Mouse (Mus musculus) neural tube, embryonic 13.5 days (tissue): ENCODE measurements around the gene Fam228a. TPM values are rescaled to one million over a fixed set of nuclear protein-coding genes. Genes with fewer than 3 reads are reported as not detected.
A peak's percentile ranks its signal among the peaks of the same experiment; 100 is the strongest.
"Not testable (repeated sequence)": the region's sequence is repeated elsewhere in the genome, so short reads cannot be mapped to it uniquely, and the experiment has no call there.

Experiments used
- ATAC-seq: fragments of 200-750 bp; cut with Nextera tagmentation; 2 replicates; pipeline ENCODE4 v1.8.0; 2017; ENCODE audit warnings: low read depth, mild to moderate bottlenecking, moderate TSS enrichment, moderate library complexity
- H3K27ac ChIP-seq: fragments of 300-500 bp; sonication (generic); replicated peaks from 2 replicates; pipeline ENCODE4 v1.5.1; 2015; ENCODE audit warnings: moderate library complexity, mild to moderate bottlenecking, inconsistent platforms
- H3K27me3 ChIP-seq: fragments of 300-500 bp; sonication (generic); 2 replicates; pipeline ENCODE4 v1.6.1; 2015; ENCODE audit warnings: mild to moderate bottlenecking, inconsistent platforms
- H3K36me3 ChIP-seq: fragments of 300-500 bp; sonication (generic); 2 replicates; pipeline ENCODE4 v1.6.1; 2015; ENCODE audit warnings: mild to moderate bottlenecking, inconsistent platforms
- H3K4me1 ChIP-seq: fragments of 300-500 bp; sonication (generic); replicated peaks from 2 replicates; pipeline ENCODE4 v1.6.1; 2015; ENCODE audit warnings: inconsistent platforms
- H3K4me2 ChIP-seq: fragments of 300-500 bp; sonication (generic); 2 replicates; pipeline ENCODE4 v1.6.1; 2015; ENCODE audit warnings: inconsistent platforms, mild to moderate bottlenecking, moderate library complexity
- H3K4me3 ChIP-seq: fragments of 300-500 bp; sonication (generic); 2 replicates; pipeline ENCODE4 v1.5.1; 2015; ENCODE audit warnings: mild to moderate bottlenecking, inconsistent platforms
- H3K9ac ChIP-seq: fragments of 300-500 bp; sonication (generic); 2 replicates; pipeline ENCODE4 v1.6.1; 2015; ENCODE audit warnings: moderate library complexity, mild to moderate bottlenecking, inconsistent platforms
- H3K9me3 ChIP-seq: fragments of 300-500 bp; sonication (generic); 2 replicates; pipeline ENCODE4 v1.6.1; 2016; ENCODE audit warnings: inconsistent platforms
- WGBS: fragments of 180-500 bp; shearing (Covaris S2); methylation state at CpG from one replicate; pipeline ENCODE4 v1.1.7; 2015; 5-methylcytosine and 5-hydroxymethylcytosine counted together
- polyA plus RNA-seq: library from polyadenylated mRNA; unstranded; fragments of >200 nt; fragmentation: Nextera tagmentation; extraction: Ambion mirVana; gene quantifications from 2 replicates; pipeline ENCODE4 v1.2.1, GENCODE M21; 2015

Gene Fam228a
- polyA plus RNA-seq, 1 experiment from 2014 or later, result 0.45 TPM

DNA sequence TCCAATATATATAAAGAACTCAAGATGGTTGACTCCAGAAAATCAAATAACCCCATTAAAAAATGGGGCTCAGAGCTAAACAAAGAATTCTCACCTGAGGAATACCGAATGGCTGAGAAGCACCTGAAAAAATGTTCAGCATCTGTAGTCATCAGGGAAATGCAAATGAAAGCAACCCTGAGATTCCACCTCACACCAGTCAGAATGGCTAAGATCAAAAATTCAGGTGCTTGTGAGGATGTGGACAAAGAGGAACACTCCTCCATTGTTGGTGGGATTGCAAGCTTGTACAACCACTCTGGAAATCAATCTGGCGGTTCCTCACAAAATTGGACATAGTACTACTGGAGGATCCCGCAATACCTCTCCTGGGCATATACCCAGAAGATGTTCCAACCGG lies 16.2 kb upstream of the Fam228a start:
- not testable (repeated sequence) for H3K36me3 ChIP-seq, H3K9me3 ChIP-seq, H3K27me3 ChIP-seq, H3K4me1 ChIP-seq, H3K4me3 ChIP-seq, H3K27ac ChIP-seq, ATAC-seq, H3K9ac ChIP-seq, H3K4me2 ChIP-seq
- 90% methylated on average over 4 of the region's 4 CpGs for WGBS

DNA sequence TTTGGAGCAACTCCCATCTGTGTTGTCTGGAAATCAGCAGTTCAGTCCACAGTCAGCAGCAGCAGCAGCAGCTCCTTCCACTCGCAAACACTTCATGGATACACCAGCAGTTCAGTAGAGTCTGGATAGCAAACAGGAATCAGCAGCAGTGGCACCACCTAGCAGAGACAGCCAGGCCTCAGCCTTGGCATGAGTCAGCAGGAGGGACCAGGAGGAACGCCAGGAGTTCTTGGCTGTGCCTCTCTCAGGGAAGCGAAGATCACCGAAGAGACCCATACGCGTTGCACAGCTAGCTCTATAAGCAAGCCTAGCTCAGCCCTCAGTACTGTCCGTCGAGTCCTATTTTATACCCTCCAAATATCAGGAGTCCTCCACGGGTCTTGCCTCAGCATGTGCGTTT lies 6.3 kb upstream of the Fam228a start:
- H3K4me2 ChIP-seq, result no peak overlapping the region
- no peaks in the 10 kb centered on the region for H3K9me3 ChIP-seq
- H3K36me3 ChIP-seq, result no peaks in the 10 kb centered on the region
- no peak overlapping the region for H3K4me3 ChIP-seq
- WGBS, result 91% methylated on average over 10 of the region's 10 CpGs
- H3K27ac ChIP-seq, result no peak overlapping the region
- H3K9ac ChIP-seq, result no peak overlapping the region
- H3K4me1 ChIP-seq, result no peaks in the 10 kb centered on the region
- no peak for ATAC-seq
- no peaks in the 10 kb centered on the region for H3K27me3 ChIP-seq

DNA sequence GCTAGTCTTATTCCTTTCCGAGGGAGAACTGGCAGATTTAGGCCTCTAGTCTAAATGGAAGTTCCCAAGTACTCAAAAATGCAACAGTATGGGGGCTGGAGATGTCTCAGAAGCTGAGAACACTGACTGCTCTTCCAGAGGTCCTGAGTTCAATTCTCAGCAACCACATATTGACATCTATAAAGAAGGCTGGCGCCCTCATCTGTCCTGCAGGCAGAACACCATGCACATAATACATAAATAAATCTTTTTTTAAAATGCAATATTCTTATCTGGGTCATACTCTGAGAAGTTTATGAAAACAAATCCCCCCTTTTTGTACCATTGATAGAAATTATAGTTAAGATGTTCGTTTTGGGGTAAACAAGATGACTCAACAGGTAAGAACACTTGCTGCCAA lies 4.0 kb upstream of the Fam228a start:
- ATAC-seq, result no peak
- Histone ChIP-seq H3K36me3 (no peaks in the 10 kb centered on the region), H3K4me3 (no peak overlapping the region), H3K9me3 (no peaks in the 10 kb centered on the region), H3K27ac (no peak overlapping the region), H3K4me1 (no peaks in the 10 kb centered on the region), H3K9ac (no peak overlapping the region), H3K4me2 (no peak overlapping the region), H3K27me3 (no peaks in the 10 kb centered on the region)
- 91% methylated on average over 3 of the region's 3 CpGs for WGBS

DNA sequence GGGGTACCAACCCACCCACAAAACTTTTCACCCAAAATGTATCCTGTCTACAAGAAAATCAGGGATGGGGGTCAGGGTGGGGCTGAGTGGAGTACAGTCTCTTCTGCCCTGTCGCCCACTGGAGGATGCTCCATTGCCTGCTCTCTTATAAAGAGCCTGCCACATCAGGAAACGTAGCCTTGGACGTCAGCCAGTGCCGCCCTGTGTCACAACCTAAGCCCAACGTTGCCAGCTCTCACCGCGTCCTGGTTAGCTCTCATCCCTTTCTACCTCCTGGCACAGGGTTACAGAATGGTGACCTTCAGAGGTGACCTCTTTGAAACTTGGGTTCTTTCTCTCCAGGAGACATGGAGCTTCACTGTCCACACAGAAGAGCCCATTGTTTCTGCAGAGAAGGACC lies 2.6 kb upstream of the Fam228a start:
- 78% methylated on average over 7 of the region's 7 CpGs for WGBS
- ATAC-seq, result no peak

DNA sequence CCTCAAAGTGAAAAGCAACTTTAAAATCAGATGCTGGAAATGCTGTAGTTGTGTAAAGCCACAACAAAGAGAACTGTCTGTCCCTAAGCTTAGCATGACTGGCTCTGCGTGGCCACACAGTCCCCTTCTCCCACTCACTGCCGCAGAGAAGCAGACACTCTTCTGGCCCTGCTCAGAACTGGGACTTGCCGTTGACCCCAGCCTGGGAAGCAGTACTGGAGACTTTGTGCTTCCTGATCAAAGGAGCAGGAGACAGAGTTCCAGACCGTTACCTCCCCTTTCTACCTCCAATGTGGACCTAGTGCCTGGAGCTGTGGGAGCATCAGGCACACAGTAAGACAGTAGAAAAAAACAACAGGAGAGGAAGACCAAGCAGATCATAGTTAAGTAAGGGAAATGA lies 5.9 kb downstream of the Fam228a start:
- WGBS, result 66% methylated on average over 4 of the region's 4 CpGs
- no peaks in the 10 kb centered on the region for H3K36me3 ChIP-seq
- H3K27me3 ChIP-seq, result no peaks in the 10 kb centered on the region
- H3K9ac ChIP-seq, result no peak overlapping the region
- no peak for ATAC-seq
- H3K4me3 ChIP-seq, result no peak overlapping the region
- no peak overlapping the region for H3K4me2 ChIP-seq
- H3K9me3 ChIP-seq, result no peaks in the 10 kb centered on the region; the same call in 1 of the 2 replicates
- H3K27ac ChIP-seq, result no peak overlapping the region
- H3K4me1 ChIP-seq, result no peaks in the 10 kb centered on the region

More for the DNA sequence above, 2.6 kb upstream of the Fam228a start:
- Histone ChIP-seq H3K4me3 (no peak overlapping the region), H3K4me1 (no peaks in the 10 kb centered on the region), H3K9ac (no peak overlapping the region), H3K27me3 (no peaks in the 10 kb centered on the region), H3K4me2 (no peak overlapping the region), H3K36me3 (no peaks in the 10 kb centered on the region), H3K27ac (no peak overlapping the region), H3K9me3 (no peaks in the 10 kb centered on the region)

DNA sequence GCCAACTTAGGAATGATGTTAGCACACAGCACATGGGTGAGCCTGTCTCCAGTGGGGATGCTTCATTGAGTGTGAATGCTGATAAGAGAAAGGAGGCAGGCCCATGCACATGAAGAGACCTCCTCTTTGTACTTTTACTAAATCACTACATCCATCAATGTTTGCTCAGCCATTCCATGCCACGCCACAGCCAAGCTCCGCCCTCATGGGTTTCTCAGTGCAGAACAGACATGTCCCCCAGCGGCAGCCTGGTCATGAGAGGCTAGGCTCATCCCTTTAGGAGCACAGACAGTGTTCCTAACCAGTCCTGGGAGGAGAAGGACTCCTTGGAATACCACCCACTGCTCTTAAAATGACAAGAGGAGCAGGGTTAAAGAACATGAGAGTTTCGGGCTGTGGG lies 6.6 kb downstream of the Fam228a start:
- no peak overlapping the region for H3K4me3 ChIP-seq
- ATAC-seq, result no peak

DNA sequence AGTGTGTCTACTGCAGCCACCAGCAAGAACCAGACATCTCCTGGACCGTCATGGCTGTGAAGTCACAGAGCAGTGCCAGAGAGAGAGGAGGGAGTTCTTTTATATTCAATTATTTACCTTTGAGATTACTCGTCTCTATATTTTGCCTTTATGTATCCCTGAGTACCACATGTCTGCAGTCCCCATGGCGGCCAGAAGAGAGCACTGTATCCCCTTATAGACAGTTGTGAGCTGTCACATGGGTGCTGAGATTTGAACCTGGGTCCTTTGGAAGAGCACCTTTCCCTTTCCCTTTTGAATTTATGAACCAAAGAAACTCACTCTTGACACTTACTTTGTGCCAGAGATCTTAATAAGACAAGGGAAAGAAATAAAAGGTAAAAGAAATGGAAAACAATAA lies 9.1 kb downstream of the Fam228a start:
- H3K27ac ChIP-seq, result no peak overlapping the region
- H3K9ac ChIP-seq, result no peak overlapping the region
- H3K36me3 ChIP-seq, result no peaks in the 10 kb centered on the region
- H3K9me3 ChIP-seq, result no peaks in the 10 kb centered on the region; the same call in 1 of the 2 replicates
- no peaks in the 10 kb centered on the region for H3K4me1 ChIP-seq
- no peak overlapping the region for H3K4me3 ChIP-seq
- no peak overlapping the region for H3K4me2 ChIP-seq
- H3K27me3 ChIP-seq, result no peaks in the 10 kb centered on the region
- WGBS, result 87% methylated on average over 3 of the region's 3 CpGs
- ATAC-seq, result no peak

More for the DNA sequence above, 6.6 kb downstream of the Fam228a start:
- Histone ChIP-seq H3K9me3 (no peaks in the 10 kb centered on the region; the same call in 1 of the 2 replicates), H3K36me3 (no peaks in the 10 kb centered on the region), H3K9ac (no peak overlapping the region), H3K27ac (no peak overlapping the region), H3K4me1 (no peaks in the 10 kb centered on the region), H3K27me3 (no peaks in the 10 kb centered on the region), H3K4me2 (no peak overlapping the region)
- 69% methylated on average over 4 of the region's 4 CpGs for WGBS

DNA sequence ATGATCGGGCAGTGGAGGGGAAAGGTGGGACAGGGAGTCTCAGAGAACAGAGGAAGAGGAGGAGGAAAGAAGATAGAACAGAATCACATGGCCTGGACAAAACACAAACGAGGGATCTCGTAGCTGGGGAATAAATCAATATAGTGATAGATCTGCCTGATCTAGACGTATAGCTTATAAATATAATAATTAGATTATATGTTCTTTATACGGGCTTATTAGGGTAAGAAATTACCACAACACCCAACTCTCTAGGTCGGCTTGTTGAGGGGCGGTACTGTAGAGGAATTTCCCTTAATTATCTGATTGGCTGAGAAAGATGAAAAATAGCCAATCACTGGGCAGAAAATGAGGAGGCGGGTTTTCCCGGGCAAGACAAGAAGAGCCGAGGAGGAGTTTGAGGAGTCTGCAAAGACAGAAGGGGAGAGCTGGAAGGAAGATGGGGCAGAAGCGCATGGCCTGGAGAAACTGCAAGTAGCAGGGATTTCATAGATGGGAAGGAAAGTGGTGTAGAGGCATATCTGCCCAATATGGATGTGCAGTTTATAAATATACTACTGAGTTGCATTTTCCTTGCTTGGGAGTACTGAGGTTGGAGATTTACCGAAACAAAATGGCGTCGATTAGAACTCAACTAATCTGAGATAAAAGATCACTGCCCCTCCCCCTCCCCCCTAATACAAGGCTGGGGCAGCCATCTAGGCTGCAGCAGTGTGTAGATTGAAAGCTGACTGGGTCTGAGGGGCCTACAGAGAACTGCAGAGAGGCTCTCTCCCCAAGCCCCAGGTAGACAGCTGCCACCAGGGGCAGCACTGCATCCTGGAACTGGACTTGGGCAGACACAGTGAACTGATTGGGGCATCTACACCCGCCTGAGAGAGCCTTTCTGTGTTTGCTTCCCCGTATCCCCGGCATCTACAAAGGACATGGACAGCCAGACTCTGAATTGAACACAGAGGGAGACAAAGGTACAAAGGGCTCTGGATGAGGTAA lies 18.2 kb downstream of the Fam228a start:
- Histone ChIP-seq H3K27me3 (no peaks in the 10 kb centered on the region), H3K4me1 (0 out of 2 replicates have a peak, but pooled peaks cover 5% of the 10 kb centered on the region), H3K36me3 (0 out of 2 replicates have a peak, but pooled peaks cover 5% of the 10 kb centered on the region), H3K9ac (no peak overlapping the region), H3K9me3 (no peaks in the 10 kb centered on the region), H3K27ac (no peak overlapping the region), H3K4me3 (no peak overlapping the region), H3K4me2 (no peak overlapping the region)
- no peak for ATAC-seq
- 78% methylated on average over 17 of the region's 17 CpGs for WGBS

DNA sequence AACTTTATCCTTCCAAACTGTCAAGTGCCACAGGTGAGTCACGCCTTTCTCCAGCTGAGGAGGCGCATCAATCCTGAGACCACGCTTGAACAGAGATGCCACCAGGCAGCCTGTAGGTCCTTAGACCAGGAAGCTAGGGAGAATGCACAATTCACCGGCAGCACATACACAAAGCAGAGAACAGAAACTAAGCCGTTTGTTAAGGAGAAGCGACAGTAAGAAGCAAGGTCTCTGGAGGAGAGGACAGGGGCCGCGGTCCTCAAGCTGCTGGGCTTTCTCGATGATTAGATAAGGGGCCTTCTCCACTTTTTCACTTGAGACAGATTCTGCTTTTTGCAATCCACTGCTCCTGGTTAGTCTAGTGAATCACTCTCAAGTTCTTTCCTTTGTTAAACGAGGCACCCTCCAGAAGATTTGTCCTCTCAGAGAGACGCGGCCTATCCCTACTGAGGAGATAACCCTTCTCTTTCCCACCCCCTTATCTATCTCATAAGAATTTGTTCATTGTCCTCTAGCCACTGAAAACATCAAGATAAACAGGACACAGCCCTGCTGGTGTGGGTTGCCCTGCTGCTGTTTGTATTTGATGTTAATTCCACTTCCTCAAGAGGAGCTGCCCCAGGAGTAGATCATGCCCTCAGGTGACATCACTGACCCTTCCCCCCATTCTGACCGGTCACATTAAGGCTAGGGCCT lies 19.0 kb downstream of the Fam228a start:
- no peak for ATAC-seq
- Histone ChIP-seq H3K9ac (no peak overlapping the region), H3K27me3 (no peaks in the 10 kb centered on the region), H3K27ac (no peak overlapping the region), H3K4me3 (no peak overlapping the region), H3K4me2 (no peak overlapping the region), H3K9me3 (no peaks in the 10 kb centered on the region), H3K36me3 (0 out of 2 replicates have a peak, but pooled peaks cover 8% of the 10 kb centered on the region), H3K4me1 (0 out of 2 replicates have a peak, but pooled peaks cover 5% of the 10 kb centered on the region)
- WGBS, result 84% methylated on average over 13 of the region's 13 CpGs

DNA sequence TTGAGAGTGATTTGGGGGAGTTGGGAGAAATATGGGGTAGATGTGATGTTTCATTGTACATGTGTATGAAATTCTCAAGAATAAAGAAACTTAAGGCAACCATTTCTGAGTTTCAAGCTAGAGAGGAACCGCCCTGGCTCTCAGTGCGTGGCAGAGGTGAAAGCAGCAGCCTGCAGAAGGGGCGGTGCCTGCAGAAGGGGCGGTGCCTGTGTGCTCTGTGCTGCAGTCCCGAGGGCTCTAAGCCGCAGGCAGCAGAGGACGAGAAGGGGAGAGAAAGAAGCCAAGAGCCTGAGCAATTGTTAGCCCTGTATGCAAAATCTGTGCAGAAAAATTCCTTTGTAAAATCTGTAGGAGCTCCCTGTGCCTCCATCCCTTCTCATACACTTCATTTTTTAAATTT lies 20.8 kb downstream of the Fam228a start:
- WGBS, result 8% methylated on average over 7 of the region's 7 CpGs
- no peak overlapping the region for H3K27ac ChIP-seq
- ATAC-seq, result peak; percentile 72
- H3K4me2 ChIP-seq, result no peak overlapping the region
- 0 out of 2 replicates have a peak, but pooled peaks cover 5% of the 10 kb centered on the region for H3K4me1 ChIP-seq
- no peaks in the 10 kb centered on the region for H3K27me3 ChIP-seq
- no peak overlapping the region for H3K4me3 ChIP-seq
- no peak overlapping the region for H3K9ac ChIP-seq
- peaks cover 18% of the 10 kb centered on the region; the same call in 1 of the 2 replicates for H3K36me3 ChIP-seq
- no peaks in the 10 kb centered on the region for H3K9me3 ChIP-seq

DNA sequence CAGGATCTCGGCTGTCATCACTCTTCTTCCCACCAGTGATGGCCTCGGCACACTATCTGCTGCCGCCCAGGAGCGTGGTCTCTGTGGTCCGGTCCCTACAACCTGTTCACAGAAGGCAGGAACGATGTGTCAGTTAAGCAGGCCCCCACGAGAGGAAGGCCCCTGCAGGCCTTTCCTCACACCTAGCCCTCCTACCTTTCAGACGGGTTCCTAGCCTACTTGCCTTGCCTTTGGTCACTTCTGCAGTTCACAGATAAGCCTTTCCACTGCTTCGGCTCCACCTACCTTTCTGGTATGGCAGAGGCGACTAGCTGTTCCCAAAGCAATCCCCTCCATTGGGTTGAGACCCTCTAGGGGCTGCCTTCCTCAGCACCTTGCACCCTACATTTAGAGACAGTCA lies 22.6 kb downstream of the Fam228a start:
- Histone ChIP-seq H3K9me3 (no peaks in the 10 kb centered on the region), H3K27ac (no peak overlapping the region), H3K4me1 (0 out of 2 replicates have a peak, but pooled peaks cover 5% of the 10 kb centered on the region), H3K4me2 (no peak overlapping the region), H3K4me3 (no peak overlapping the region), H3K27me3 (no peaks in the 10 kb centered on the region), H3K9ac (no peak overlapping the region), H3K36me3 (peaks cover 28% of the 10 kb centered on the region)
- 86% methylated on average over 10 of the region's 10 CpGs for WGBS
- ATAC-seq, result no peak

DNA sequence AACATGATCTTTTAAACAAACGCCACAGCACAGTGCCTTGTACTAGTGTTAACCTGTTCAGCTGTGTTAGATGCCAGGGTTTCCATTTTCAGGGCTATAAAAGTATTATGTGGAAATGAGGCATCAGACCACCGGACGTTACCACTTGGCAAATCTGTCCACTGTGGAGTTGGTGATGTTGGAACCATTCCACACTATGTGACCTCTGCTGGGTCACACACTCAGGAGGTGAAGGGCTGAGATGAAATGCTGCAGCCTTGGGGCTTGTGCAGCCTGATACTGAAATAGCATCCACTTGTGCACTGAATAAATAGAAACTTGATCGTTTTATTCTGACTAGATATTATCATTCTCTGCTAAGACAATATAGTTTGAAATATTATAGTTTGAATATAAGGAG lies 24.9 kb downstream of the Fam228a start:
- H3K4me1 ChIP-seq, result 0 out of 2 replicates have a peak, but pooled peaks cover 5% of the 10 kb centered on the region
- H3K27ac ChIP-seq, result no peak overlapping the region
- no peaks in the 10 kb centered on the region for H3K9me3 ChIP-seq
- no peak for ATAC-seq
- H3K4me2 ChIP-seq, result no peak overlapping the region
- no peak overlapping the region for H3K9ac ChIP-seq
- peaks cover 35% of the 10 kb centered on the region for H3K36me3 ChIP-seq
- H3K27me3 ChIP-seq, result no peaks in the 10 kb centered on the region
- no peak overlapping the region for H3K4me3 ChIP-seq
- WGBS, result 80% methylated on average over 4 of the region's 4 CpGs
